Mouse (Mus musculus) layer of hippocampus, adult 9-11 months (tissue): ENCODE measurements around the gene Vegfd.
A peak's percentile ranks its signal among the peaks of the same experiment; 100 is the strongest.

ENCODE experiments used
- DNase-seq: peaks from one replicate; pipeline ENCODE4 v3.0.0; 2022

The Vegfd gene

GRCm38 (mm10) chrX:164420518-164420917, 47.3 kb downstream of the Vegfd start:
- no peak for DNase-seq

GRCm38 (mm10) chrX:164424821-164425220, 51.6 kb downstream of the Vegfd start:
- no peak for DNase-seq

DNA sequence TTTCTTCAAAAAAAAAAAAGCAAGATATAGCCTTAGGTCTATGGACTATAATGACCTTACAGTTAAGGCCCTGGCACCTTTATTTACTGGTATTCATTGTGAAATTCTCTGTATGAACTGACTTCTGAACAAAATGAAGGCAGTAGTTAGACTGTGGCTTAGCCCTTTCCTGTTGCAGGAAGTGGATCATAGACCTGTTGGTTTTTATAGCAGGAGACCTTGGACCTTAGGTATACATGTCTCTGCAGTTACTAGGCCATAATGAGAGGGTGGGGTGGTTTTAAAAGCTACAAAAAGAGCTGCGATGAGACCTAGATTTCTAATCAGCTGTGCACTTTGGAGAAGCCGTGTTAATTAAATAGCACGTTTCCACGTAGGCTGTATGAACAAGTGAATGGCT, 54.1 kb downstream of the Vegfd start:
- DNase-seq, result no peak

- no peak for DNase-seq
These were observed 55.0 kb downstream of the Vegfd start for GRCm38 (mm10) chrX:164428224-164428623.

DNA sequence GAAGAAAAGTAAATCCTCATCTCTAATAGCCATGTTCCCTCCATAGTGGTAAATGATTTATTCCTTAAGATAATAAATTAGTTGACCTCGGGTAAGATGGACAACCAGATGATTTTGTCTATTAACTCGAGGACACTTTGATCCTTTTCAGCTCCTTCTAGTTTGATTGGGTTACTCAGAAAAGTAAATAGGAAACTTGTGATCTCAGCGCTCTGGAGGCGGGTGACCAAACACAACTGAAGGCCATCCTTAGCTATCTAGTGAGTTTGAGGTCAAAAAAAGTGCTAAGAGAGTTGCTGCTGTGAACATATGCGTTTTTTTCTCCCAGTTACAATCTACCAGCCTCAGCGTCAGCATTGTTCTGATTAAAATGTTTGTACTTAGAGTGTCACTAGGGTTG, 57.4 kb downstream of the Vegfd start:
- no peak for DNase-seq

DNA sequence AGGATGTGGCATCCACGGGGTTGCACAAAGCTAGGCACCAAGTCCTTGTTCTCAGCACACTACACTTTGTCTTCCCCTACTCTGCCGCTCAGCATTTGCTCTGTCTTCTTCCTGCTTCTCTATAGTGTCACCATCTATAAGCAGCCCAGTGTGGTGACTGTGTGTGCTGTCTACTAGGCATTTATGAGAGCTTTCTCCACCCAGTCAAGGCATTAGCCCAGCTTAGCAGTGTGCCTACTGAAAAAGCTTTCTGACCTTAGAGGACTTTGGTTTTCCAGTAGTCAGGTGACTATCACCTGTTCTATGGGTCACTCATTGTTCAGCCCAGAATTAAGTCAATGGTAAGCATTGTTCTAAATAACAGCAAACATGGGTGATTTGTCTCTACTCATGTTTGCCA, 58.0 kb downstream of the Vegfd start:
- no peak for DNase-seq

DNA sequence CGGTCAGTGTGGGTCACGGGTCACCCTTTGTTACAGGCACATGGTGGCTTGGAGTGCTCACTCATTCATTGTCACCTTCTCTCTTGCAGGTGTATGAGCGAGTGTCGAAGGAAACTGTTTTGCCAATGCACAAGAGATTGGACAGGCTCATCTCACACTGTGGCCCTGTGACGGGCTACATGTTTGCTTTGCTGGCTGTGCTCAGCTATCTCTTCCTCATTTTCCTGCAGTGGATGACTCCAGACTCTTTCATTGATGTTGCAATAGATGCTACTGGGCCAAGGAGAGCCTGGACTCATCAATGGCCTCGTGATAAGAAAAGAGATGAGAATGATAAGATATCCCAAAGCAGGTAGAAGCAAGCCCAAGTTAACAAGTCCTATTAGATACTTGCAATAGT, 58.4 kb downstream of the Vegfd start:
- DNase-seq, result no peak

DNA sequence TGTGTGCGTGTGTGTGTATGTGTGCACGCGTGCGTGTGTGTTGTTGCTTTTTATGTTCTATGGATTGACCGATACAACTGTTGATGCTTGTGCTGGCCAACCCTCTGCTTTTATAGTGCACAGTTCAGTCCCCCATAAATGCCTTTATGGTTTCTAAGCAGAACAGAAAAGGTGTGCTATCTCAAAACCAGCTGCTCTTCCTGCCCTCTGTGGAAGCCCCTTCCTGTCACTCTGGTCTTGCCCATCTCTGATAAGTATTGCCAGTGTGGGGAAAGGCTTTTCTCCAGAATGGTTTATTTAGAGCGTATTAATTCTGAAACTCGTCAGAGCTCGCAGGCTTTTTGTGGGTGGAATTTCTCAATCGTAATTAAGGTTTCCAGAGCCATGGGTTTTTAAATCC, 59.5 kb downstream of the Vegfd start:
- DNase-seq, result no peak

GRCm38 (mm10) chrX:164436709-164437108, 63.5 kb downstream of the Vegfd start, which contains the start of gene Asb11:
Asb11 (plus strand) TSS chrX:164436994.
- no peak for DNase-seq

DNA sequence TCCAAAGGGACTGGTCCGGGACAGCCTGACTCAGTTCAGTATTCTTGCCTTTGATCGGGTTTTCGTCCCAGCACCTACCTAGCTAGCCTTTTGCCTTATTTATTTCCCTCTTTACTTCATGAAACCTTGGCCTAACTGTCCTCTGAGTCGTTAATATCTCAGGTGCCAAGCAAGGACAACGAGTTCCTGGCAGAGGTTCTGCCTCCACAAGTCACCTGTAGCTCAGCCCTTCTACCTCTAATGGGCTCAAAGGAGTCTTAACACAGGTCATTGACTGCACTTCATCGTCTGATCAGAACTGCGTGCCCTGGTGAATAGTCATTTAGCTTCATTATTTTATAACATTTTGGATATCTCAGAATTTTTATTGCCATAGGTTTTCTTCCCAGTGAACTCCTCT, 66.3 kb downstream of the Vegfd start:
- DNase-seq, result no peak

DNA sequence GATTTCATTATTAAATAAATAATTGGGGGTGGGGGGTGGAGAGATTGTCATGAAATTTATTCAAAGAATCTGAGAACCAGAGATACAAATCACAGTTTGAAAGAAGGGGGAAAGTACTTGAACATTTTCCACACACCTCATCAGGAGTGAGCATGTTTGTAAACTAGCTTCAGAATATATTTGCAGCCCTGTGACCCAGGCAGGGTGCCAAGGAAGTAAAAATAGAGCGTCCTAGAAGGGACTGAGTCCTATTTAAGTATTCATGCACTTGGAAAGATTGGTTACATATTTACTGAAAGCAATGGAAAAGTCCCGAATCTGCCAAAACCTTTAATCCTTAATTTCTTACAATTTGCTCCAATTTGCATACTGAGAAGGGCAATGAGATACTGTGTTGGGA, 67.0 kb downstream of the Vegfd start:
- DNase-seq, result no peak

- no peak for DNase-seq
These were observed 67.5 kb downstream of the Vegfd start for GRCm38 (mm10) chrX:164440703-164441102.

DNA sequence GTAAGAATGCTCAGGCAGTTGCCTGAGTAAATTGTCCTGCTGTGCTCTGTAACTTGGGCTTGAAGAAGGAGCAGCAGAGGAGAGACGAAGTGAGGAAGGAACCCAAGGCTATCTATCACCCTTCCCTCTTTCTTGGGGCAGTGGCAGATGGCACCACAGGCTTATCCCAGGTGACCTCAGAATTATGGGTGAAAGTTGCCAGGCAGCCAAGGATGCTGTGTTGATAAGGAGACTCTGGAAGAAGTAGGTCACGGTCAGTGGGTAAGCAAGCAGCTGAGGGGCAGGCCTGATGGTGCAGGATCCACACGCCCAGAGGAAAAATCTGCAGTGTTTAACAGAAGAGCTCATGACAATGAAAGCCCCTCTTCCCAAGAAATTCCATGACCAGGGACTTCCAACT, 68.1 kb downstream of the Vegfd start:
- DNase-seq, result no peak

- no peak for DNase-seq
These were observed 72.4 kb downstream of the Vegfd start for GRCm38 (mm10) chrX:164445601-164446000.

GRCm38 (mm10) chrX:164446106-164446551, 73.0 kb downstream of the Vegfd start:
- no peak for DNase-seq

GRCm38 (mm10) chrX:164446835-164447681, 73.9 kb downstream of the Vegfd start:
- DNase-seq, result no peak

DNA sequence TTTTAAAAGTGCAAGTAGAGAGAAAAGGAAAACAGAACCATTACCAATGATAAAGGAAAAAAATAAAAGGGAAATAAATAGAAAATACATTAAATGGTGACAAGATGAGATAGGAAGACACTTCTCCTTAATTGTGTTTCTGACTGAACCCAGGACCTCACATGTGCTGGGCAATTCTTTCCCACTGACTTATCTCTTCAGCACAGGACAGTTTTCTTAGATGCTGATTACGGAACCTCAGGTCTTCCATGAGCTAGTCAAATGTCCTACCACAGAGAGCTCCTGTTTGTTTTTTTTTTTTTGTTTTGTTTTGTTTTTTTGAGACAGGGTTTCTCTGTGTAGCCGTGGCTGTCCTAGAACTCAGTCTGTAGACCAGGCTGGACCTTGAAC, 74.5 kb downstream of the Vegfd start:
- DNase-seq, result no peak

DNA sequence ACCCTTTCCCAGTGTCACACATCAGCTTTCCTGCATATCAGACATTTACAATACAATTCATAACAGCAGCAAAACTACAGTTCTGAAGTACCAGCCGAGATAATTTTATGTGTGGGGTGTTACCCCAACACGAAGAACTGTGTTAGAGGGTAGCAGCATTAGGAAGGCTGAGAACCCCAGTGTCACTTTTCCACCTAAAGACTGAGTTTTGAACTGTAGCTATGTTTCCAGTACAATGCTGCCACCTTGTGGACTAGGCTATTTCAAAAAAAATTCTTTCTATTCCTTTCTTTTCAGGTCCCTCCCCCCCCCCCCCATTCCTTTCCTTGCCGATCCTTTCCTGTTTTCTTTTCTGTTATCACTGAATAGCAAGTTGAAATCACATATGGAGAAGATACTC, 76.0 kb downstream of the Vegfd start:
- peak; percentile 13 for DNase-seq
